ENCODE assay signal across 21 mouse cellular contexts in genomic region chr3:68262304-68262703, GRCm38 (mm10).
"Had no signal": no experiment of that assay in that cellular context is flagged by ENCODE, and none has a peak within 500 bp of the region (broad histone marks: within the 10 kb centered on the region; RNA-seq: fewer than 3 reads in every experiment).

No protein-coding gene starts in this region.

- H3K4me2 ChIP-seq: lung, embryonic 14.5 days; midbrain, embryonic 12.5 days; neural tube, embryonic 13.5 days; neural tube, embryonic 15.5 days; stomach, embryonic 15.5 days had no signal

- H3K9me3 ChIP-seq: midbrain, embryonic 10.5 days; midbrain, embryonic 12.5 days; neural tube, embryonic 13.5 days; neural tube, embryonic 15.5 days; stomach, embryonic 15.5 days had no signal

- H3K36me3 ChIP-seq: midbrain, embryonic 10.5 days; midbrain, embryonic 12.5 days; neural tube, embryonic 13.5 days; neural tube, embryonic 15.5 days; stomach, embryonic 15.5 days had no signal

- DNase-seq: lung, adult 18-20 months; lung, embryonic 14.5 days; lung, postnatal 10 days; lung, postnatal 4 days; midbrain, embryonic 14.5 days; retina, postnatal 1 day; right cerebral cortex, adult 18-20 months; right cerebral cortex, postnatal 25 days; right cerebral cortex, postnatal 4 days; spleen, adult 18-20 months; thymus, adult 18-20 months; thymus, postnatal 14 days; thymus, postnatal 36 days had no signal

- H3K4me1 ChIP-seq: midbrain, embryonic 10.5 days; midbrain, embryonic 12.5 days; neural tube, embryonic 13.5 days; neural tube, embryonic 15.5 days; stomach, embryonic 15.5 days had no signal

- H3K4me3 ChIP-seq: midbrain, embryonic 10.5 days; midbrain, embryonic 12.5 days; myocyte; neural tube, embryonic 13.5 days; neural tube, embryonic 15.5 days; stomach, embryonic 15.5 days had no signal

- H3K9ac ChIP-seq: liver, embryonic 14.5 days; lung, embryonic 14.5 days; midbrain, embryonic 12.5 days; neural tube, embryonic 13.5 days; neural tube, embryonic 15.5 days; stomach, embryonic 15.5 days had no signal

- H3K27ac ChIP-seq: liver, embryonic 14.5 days; midbrain, embryonic 10.5 days; midbrain, embryonic 12.5 days; neural tube, embryonic 13.5 days; neural tube, embryonic 15.5 days; stomach, embryonic 15.5 days had no signal

- H3K27me3 ChIP-seq: midbrain, embryonic 12.5 days; neural tube, embryonic 13.5 days; neural tube, embryonic 15.5 days; stomach, embryonic 15.5 days had no signal

- ATAC-seq: midbrain, embryonic 16.5 days had no signal
